Mouse (Mus musculus): Measurements from ENCODE around the gene Fam228b. TPM values are rescaled to one million over a fixed set of nuclear protein-coding genes. Genes with fewer than 3 reads are reported as not detected.

Fam228b gene
- total RNA-seq, 2 experiments from 2014 or later = not detected

DNA sequence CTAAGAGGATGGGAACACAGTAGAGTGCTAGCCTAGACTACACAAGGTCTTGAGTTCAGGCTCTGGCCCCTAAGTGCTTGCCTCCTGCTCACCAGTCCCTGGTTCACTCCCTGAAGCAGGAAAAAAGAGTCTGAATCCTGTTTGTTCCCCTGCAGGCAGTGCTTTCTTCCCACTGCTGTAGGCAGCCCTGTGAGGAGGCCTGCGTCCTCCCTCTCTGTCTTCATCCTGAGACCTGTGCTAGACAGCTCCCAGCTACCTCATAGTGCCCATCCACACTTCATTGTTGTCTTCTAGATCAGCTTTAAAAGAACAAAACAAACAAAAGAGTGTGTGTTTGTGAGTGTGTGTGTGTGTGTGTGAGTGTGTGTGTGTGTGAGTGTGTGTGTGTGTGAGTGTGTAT is 74.5 kb downstream of the Fam228b start:
- no peak for ATAC-seq (replicated peaks; ENCODE audit: low FRiP score, poor library complexity, severe bottlenecking)

DNA sequence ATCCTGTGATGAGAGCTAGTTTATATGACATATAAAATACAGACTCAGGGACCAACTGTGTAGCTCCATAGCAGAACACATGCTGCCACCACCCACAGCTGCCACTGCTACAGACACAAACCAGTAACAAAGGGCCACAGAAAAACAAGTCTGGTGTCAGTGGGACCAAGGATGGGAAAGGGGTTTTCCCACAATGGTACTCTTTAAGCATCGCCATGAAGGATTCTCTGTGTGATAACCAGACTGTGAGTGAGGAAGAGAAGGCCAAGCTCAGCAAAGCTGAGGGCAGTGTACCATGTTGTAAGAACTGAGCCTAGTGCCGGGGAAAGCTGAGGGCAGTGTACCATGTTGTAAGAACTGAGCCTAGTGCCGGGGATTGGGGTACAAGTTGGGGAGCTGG is 77.9 kb downstream of the Fam228b start:
- no peak for ATAC-seq (replicated peaks; ENCODE audit: low FRiP score, poor library complexity, severe bottlenecking)

Other genes starting within 250 kb of the Fam228b start
- gene Itsn2, start 176.6 kb downstream of the Fam228b start, total RNA-seq (2015; ENCODE audit: low replicate concordance) = 49.5 and 71.7 TPM in 2 replicates
- gene Itsn2, start 176.6 kb downstream of the Fam228b start, total RNA-seq (2017; ENCODE audit: low replicate concordance) = 49.2 and 64.0 TPM in 2 replicates
- not detected in 2 replicates for gene Gm3625, start 176.3 kb downstream of the Fam228b start, total RNA-seq (2015; ENCODE audit: low replicate concordance)
- gene Gm3625, start 176.3 kb downstream of the Fam228b start, total RNA-seq (2017; ENCODE audit: low replicate concordance) = not detected in 2 replicates
- not detected in 2 replicates for gene Fam228a, start 30.8 kb downstream of the Fam228b start, total RNA-seq (2015; ENCODE audit: low replicate concordance)
- not detected in 2 replicates for gene Fam228a, start 30.8 kb downstream of the Fam228b start, total RNA-seq (2017; ENCODE audit: low replicate concordance)
- not detected in 2 replicates for gene Pfn4, start 245 bp downstream of the Fam228b start, total RNA-seq (2015; ENCODE audit: low replicate concordance)
- not detected in 2 replicates for gene Pfn4, start 245 bp downstream of the Fam228b start, total RNA-seq (2017; ENCODE audit: low replicate concordance)
- 82.2 and 163 TPM in 2 replicates for gene Sf3b6, start 48.3 kb upstream of the Fam228b start, total RNA-seq (2015; ENCODE audit: low replicate concordance)
- gene Sf3b6, start 48.3 kb upstream of the Fam228b start, total RNA-seq (2017; ENCODE audit: low replicate concordance) = 50.3 and 108 TPM in 2 replicates
- gene Fkbp1b, start 72.3 kb upstream of the Fam228b start, total RNA-seq (2015; ENCODE audit: low replicate concordance) = not detected in 2 replicates
- 0.15 and 0.90 TPM in 2 replicates for gene Fkbp1b, start 72.3 kb upstream of the Fam228b start, total RNA-seq (2017; ENCODE audit: low replicate concordance)
- gene Wdcp, start 74.0 kb upstream of the Fam228b start, total RNA-seq (2015; ENCODE audit: low replicate concordance) = 2.1 and 16.9 TPM in 2 replicates
- gene Wdcp, start 74.0 kb upstream of the Fam228b start, total RNA-seq (2017; ENCODE audit: low replicate concordance) = 0.15 and 0.39 TPM in 2 replicates
- gene Mfsd2b, start 105.1 kb upstream of the Fam228b start, total RNA-seq (2015; ENCODE audit: low replicate concordance) = 277 and 292 TPM in 2 replicates
- gene Mfsd2b, start 105.1 kb upstream of the Fam228b start, total RNA-seq (2017; ENCODE audit: low replicate concordance) = 253 and 262 TPM in 2 replicates
- gene Ubxn2a, start 138.4 kb upstream of the Fam228b start, total RNA-seq (2015; ENCODE audit: low replicate concordance) = 31.4 and 36.4 TPM in 2 replicates
- gene Ubxn2a, start 138.4 kb upstream of the Fam228b start, total RNA-seq (2017; ENCODE audit: low replicate concordance) = 44.9 and 72.6 TPM in 2 replicates
- 72.4 and 96.0 TPM in 2 replicates for gene Atad2b, start 148.1 kb upstream of the Fam228b start, total RNA-seq (2015; ENCODE audit: low replicate concordance)
- gene Atad2b, start 148.1 kb upstream of the Fam228b start, total RNA-seq (2017; ENCODE audit: low replicate concordance) = 96.5 and 105 TPM in 2 replicates